Mouse (Mus musculus) thymus, postnatal 0 days (tissue): ENCODE measurements around the gene Rassf1. TPM values are rescaled to one million over a fixed set of nuclear protein-coding genes. Genes with fewer than 3 reads are reported as not detected.

ENCODE experiments used
- DNase-seq: peaks from one replicate; pipeline ENCODE4 v3.0.0-alpha.2; 2015; ENCODE audit warnings: low spot score
- polyA plus RNA-seq: library from polyadenylated mRNA; unstranded; fragments of >200 nt; fragmentation: Nextera tagmentation; extraction: Ambion mirVana; gene quantifications from 2 replicates; pipeline ENCODE4 v1.2.1, GENCODE M21; 2015

The Rassf1 gene
- polyA plus RNA-seq, 1 experiment from 2014 or later: 56.2 TPM

- DNase-seq: no peak
These were observed 49.4 kb downstream of the Rassf1 start for GRCm38 (mm10) chr9:107600745-107601144.

GRCm38 (mm10) chr9:107601275-107601674, 49.9 kb downstream of the Rassf1 start:
- DNase-seq: no peak

DNA sequence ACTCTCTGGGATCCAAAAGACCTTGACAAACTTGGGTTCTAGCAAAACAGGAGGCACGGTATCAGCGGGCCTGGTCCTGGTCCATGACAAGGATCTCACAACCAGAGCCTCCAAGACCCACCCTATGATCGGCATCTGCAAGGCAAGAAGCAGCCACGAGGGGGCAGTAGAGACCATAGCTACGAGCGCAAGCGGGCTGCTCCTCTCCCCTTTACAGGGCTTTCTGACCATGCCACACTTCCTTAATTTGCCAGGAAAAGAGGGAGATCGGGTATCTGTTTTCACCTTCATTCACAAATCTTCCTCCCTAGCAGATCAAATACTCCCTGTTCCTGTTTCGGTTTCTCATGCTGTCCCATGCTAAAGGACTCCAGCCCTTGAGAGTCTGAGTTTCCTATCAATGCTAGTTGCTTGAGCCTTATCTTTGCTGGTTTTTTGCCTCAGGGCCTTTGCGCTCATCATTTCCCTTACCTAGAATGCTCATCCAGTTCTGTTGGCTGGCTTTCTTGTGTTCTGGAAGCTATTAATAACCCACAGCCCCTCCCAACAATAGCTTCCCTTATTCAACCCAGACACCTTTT, 50.8 kb downstream of the Rassf1 start:
- DNase-seq: peak; percentile 87

DNA sequence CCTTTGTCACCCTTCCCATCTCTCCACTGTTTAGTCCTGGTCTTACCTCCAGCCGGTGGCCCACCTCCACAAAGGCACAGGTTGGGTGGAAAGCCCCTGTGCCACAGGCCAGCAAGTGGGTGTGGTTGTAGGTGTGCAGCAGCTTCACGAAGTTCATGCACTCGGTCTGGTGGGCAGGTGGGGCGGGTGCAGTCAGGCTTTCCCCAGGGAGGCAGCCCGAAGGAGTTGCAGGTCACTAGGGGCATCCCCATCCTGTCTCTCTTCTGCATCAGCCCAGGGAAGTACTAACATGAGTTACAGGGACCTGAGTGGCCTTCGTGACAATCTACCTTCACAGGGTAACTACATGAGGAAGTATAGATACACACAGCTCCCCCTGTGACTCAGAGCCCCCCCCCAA, 51.9 kb downstream of the Rassf1 start:
- DNase-seq: no peak

DNA sequence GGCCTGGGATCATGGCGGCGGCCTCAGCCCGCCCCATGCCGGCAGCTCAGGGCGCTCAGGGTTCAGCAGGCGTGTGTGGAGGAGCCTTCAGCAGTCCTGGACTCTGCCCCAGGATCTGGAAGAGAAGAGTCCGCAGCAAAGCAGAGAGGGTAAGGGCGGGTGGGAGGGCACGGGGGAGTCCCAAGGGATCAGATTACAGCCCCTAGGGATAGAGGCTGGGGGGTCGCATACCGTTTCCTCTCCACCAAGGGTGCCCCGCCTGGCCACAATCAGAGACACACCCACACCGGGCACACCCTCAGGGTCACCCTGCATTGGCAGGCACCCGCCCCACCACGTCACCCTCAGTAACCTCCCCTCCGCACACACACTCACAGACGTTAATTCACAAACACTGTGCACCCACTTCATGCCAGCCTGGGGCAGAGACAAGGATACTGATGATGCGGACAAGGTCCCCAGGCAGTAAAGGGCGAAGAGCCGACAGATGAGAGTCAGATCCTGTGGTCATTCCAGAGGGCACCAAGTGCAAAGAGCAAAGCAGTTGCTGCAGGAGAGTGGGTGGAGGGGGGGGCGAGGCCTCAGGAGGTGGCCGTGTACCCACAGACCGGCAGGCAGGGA, 53.8 kb downstream of the Rassf1 start:
- DNase-seq: no peak

GRCm38 (mm10) chr9:107606591-107606990, 55.2 kb downstream of the Rassf1 start:
- no peak for DNase-seq

DNA sequence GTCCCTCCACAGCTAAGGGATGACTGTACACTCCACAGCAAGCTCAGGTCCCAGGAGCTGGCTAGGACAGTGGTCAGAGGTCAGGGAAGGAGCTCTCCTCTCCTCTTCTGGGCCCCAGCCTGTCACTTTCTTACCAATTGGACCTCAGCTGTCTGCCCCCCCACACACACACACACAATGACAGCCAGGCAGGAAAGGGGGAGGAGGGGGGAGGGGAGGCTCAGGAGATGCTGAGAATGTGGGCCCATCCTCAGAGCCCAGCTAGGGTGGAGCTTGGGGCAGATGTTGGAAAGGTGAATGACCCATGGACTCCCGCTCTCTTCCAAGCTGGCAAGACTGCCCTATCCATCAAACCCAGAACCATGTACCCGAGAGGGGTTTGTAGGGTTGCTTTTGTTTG, 55.7 kb downstream of the Rassf1 start:
- no peak for DNase-seq

DNA sequence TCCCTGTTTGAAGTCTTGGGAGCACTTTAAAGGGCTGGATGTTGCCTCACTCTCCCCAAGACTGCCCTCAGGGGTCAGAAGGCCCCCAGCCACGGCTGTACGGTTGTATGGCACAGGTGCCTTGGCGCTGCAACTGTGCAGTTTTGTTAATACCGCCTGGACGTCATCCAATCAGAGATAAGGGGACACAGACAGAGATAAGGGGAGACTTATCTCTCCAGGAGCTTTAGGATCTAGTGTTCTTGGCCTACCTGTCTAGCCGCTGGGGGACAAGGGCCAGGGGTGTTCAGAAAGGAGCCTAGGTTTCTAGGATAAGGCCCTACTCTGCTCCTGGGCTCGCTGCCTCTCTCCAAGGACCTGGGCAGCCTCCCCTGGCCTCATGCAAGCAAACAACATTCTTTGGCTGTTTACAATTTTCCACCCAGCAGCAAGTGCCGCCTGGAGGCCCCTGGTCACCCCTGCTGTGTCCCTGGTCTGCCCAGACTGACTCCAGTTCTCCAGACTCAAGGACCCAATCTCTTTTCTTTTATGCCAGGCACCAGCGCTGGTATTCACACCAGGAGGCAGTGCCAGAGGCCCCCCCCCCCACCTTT, 56.4 kb downstream of the Rassf1 start:
- no peak for DNase-seq

DNA sequence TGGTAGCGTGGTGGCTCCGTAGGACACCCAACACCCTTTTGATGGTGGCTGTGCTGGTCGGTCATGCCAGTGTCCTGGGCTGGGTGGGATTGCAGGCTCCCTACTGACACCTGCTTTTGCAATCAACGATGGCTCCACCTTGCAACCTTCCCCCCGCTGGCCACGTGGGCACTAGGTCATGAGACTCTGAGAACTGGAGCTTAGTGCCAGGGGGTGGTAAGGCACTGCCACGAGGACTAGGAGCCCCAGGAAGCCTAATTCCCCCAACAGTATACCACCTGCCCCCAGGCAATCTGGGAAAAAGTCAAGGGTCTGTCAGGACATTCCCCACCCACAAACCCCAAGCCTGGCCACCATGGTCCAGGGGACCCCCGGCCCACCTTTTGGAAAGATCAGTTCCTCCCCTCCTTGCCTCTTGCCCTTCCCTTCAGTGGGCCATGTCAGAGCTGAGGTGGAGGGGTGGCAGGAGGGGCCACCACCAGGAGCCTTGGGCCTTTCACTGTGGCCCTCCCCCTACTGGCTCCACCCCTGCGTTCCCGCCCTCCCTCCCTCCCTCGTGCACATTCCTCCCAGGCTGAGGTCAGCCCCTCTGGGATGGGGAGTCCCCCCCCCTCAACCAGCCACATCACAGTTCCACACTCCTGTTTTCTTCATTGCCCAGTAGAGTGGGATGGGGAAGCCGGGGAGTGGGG, 57.5 kb downstream of the Rassf1 start, which contains the start of gene Sema3b:
Gene Sema3b, minus strand, starts transcription at position 489 of the 692 bp plus-strand sequence.
- DNase-seq: no peak

GRCm38 (mm10) chr9:107609433-107609830, 58.1 kb downstream of the Rassf1 start:
- DNase-seq: no peak

GRCm38 (mm10) chr9:107611456-107612190, 60.3 kb downstream of the Rassf1 start:
- DNase-seq: no peak

Other genes with a start within 250 kb of the Rassf1 start
- gene Hemk1, start 213.2 kb upstream of the Rassf1 start, polyA plus RNA-seq: 5.7 and 6.2 TPM in 2 replicates
- gene 6430571L13Rik, start 211.0 kb upstream of the Rassf1 start, polyA plus RNA-seq: 0.42 and 0.51 TPM in 2 replicates
- 0.31 and 0.35 TPM in 2 replicates for gene Cacna2d2, start 151.9 kb upstream of the Rassf1 start, polyA plus RNA-seq
- gene Tmem115, start 17.6 kb upstream of the Rassf1 start, polyA plus RNA-seq: 35.0 and 37.1 TPM in 2 replicates
- 48.5 and 49.8 TPM in 2 replicates for gene Cyb561d2, start 9.4 kb upstream of the Rassf1 start, polyA plus RNA-seq
- 47.2 and 48.4 TPM in 2 replicates for gene Nprl2, start 9.3 kb upstream of the Rassf1 start, polyA plus RNA-seq
- gene Zmynd10, start 4.3 kb upstream of the Rassf1 start, polyA plus RNA-seq: 0.89 and 1.5 TPM in 2 replicates
- gene Tusc2, start 11.7 kb downstream of the Rassf1 start, polyA plus RNA-seq: 56.7 and 57.8 TPM in 2 replicates
- gene Hyal2, start 16.4 kb downstream of the Rassf1 start, polyA plus RNA-seq: 31.0 and 31.3 TPM in 2 replicates
- gene Hyal1, start 25.4 kb downstream of the Rassf1 start, polyA plus RNA-seq: 6.1 and 9.0 TPM in 2 replicates
- gene Naa80, start 27.3 kb downstream of the Rassf1 start, polyA plus RNA-seq: 18.4 and 23.1 TPM in 2 replicates
- 0.90 and 1.2 TPM in 2 replicates for gene Hyal3, start 29.3 kb downstream of the Rassf1 start, polyA plus RNA-seq
- 43.6 and 48.7 TPM in 2 replicates for gene Ifrd2, start 36.1 kb downstream of the Rassf1 start, polyA plus RNA-seq
- 1.4 and 1.8 TPM in 2 replicates for gene Sema3b, start 57.7 kb downstream of the Rassf1 start, polyA plus RNA-seq
- 466 and 479 TPM in 2 replicates for gene Gnai2, start 83.8 kb downstream of the Rassf1 start, polyA plus RNA-seq
- 0.60 and 1.1 TPM in 2 replicates for gene Slc38a3, start 118.0 kb downstream of the Rassf1 start, polyA plus RNA-seq
- gene Gnat1, start 128.2 kb downstream of the Rassf1 start, polyA plus RNA-seq: 0.62 and 0.85 TPM in 2 replicates
- 2.2 and 3.2 TPM in 2 replicates for gene Sema3f, start 158.9 kb downstream of the Rassf1 start, polyA plus RNA-seq
- gene Rbm5, start 219.4 kb downstream of the Rassf1 start, polyA plus RNA-seq: 162 and 183 TPM in 2 replicates